Mouse (Mus musculus) kidney, adult 9 months (tissue): ENCODE data around the gene Gm20388.
A peak's percentile ranks its signal among the peaks of the same experiment; 100 is the strongest.

ENCODE experiments used
- DNase-seq: peaks from one replicate; pipeline ENCODE4 v3.0.0; 2022

Gm20388 gene

DNA sequence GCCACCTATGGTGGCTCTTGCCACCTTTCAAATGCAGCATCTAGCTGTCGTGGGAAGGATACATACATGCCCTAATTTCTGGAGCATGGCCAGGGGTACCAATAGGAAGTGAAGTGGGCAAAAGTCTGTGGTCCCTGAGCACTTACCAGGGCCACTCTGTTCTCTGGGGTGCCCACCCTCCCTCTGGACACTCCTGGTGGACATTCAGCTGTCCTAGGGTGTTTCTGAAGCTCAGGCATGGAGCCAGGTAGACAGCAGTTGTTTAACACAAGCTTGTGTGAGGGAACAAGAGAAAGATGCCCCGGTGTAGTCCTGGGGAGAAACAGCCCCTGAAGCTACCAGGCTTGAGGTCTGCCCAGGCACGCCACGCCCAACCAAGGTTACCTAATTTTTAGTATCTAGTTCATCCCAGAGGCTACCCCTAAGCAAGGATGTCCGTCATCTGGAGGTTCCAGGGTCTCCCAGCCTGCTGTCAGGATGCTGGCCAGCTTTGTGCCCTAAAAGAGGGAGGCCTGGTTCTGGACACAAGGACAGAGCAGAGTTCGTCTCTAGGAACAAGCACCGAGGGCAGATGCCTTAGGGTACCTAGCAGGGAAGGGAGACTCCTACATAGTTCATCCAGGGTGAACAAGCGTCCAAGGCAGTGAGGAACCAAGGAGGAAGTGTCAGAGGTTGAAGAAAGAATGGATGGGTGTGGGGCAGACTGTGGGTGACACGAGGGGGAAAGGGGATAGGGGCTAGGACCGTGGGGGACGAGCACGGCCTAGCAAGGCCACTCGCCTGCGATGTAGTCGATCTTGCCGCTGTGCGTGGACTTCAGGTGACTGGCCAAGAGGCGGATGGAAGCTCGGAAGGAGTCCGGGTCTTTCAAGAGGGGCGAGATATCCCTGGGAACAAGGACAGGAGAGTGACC lies 2665.3 kb downstream of the Gm20388 start:
- no peak for DNase-seq

DNA sequence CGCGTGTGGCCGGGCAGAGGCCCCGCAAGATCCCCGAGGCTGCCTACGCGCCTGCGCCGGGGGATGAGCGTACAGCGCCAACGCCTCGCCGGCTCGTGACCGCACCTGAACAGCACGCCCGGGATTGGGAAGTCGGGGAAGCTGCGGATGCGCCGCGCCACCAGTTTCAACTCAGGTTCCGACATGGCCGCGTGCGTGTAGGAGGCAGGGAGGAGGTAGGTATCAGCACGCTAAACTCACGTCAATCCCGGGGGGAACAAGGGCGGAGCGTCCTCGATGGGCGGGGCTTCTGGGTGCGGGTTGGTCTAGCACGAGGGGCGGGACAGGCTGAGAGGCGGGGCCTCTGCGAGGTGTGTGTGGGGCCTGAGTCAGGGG lies 2666.0 kb downstream of the Gm20388 start, which contains the start of gene Aprt:
Gene Aprt (minus strand): TSS at position 262 of the 375 bp plus-strand sequence.
- DNase-seq, result peak; percentile 97

DNA sequence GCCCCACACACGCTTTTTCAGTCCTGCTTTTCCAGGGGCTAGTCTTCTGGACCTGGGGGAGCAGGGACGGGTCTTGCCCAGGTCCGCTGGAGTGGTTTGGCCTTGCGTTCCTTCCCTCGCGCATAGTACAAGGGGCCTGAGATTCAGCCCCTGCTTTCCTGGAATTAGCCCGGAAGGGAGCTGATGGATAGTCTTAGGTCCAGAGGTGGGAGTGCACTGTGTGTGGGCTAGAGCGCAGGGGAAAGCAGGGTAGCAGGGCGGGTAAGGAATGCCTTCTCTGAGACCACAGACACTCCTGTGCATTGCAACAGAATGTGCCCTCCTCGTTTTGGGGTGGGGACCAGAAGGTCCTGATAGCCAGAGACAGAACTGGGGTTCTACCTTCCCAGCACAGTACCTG lies 2666.5 kb downstream of the Gm20388 start:
- no peak for DNase-seq

DNA sequence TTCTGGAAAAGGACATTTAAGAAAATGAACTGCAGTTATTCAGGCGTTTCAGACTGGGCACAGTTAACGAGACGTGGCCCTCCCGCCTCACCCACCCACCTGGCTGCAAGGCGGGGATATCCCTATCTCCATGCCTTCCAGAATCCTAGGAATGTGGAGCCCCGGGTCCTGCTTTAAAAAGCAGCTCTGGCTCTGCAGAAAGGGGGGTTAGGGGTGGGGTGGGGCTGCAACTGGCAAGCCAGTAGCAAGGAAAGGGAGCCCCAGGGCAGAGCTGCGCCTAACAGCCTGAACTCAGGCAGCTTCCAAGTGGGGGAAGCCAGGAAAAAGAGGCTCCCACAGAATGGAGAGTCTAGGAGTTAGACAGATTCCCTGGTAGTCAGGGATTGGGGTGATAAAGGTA lies 2668.6 kb downstream of the Gm20388 start:
- DNase-seq, result no peak

DNA sequence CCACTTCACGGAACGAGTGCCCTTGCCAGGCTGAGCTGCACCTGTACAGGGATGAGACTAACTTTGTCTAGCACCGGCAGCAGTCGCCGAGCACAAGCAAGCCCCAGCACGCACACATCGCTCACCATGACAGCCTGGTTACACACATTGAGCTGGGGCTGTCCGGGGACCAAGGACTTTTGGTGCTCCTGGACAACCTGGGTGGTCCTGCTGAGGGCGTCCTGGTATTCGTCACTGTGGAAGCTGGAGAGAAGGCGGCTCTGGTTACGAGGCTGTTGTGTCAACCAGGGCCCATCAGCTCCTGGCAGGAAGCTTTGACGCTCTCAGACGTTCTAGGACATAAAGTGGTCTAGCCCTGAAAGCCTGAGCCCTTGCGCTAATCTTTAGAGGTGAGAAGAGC lies 2670.3 kb downstream of the Gm20388 start:
- DNase-seq, result no peak

DNA sequence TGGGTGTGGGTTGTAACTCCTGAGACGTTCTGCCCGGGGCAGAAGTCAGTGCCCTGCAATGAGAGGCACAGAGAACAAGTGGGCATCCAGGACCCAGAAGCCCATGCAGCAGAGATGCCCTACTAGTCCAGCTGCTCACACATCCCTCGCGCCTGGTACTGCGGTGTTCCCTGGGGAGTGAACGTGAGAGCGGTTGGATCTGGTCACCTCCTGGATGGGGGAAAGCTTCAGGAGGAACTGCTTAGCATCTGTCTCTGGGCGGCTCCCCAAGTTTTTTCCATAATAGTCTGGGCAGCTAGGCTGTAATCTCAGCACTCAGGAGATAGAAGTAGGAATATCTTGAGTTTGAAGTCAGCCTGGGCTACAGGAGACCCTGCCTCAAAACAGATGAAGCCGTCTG lies 2674.3 kb downstream of the Gm20388 start:
- no peak for DNase-seq

DNA sequence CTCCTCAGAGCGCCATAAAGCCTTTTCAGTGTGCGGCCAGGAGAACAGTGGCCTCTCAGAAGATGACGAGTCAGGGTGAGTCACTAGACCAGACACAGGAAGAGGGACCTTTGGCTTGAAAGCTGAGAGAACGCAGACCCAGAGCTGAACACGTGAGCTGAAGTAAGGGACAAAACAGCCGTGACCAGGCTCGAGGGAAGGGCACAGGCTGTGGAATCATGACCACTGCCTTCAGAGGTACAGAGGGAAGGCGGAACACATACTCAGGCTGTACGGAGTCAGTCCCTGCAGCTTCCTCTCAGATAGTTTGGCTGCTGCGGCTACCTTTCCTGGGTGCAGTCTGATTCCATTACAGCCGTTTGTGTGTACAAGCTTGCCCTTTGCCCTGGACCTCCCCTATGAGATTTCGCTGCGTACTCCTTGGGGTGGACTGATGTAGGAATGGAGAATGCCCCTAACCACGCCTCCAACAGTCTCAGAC lies 2674.8 kb downstream of the Gm20388 start:
- peak; percentile 49 for DNase-seq

DNA sequence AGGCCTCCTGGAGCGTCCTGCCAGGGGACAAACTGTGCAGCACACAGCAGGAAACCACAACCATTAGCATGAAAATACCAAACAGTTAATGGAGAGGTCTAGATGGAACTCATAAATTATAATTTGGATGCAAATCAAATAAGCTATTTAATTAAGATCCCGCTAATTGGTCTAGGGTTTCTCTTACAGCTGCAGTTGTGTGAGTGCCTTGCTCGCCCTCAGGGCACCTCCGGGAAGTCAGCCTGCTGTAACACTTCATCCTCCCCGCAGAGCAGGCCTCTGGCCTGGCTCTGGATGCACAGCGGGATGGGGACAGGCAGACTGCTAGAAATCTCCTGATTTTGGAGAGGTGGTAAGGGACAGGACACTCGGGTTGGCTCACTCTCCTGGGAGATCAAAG lies 2675.5 kb downstream of the Gm20388 start:
- no peak for DNase-seq

DNA sequence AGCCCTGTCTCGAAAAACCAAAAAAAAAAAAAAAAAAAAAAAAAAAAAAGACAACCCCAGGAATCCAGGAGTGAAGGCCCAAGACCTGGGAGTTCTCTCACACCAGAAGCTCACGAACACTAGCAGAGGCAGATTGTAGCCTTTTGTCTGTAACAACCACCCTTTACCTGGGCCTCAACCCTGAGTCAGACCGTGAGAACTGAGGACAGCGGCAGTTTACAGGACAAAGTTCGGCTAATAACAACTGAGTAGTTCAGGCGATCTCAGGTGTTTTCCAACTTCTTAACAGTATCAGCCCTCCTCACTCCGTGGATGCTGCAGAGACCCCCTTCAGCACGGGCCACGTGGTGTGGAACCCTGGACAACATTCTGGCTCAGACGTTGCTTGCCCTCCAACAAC lies 2676.1 kb downstream of the Gm20388 start:
- no peak for DNase-seq

DNA sequence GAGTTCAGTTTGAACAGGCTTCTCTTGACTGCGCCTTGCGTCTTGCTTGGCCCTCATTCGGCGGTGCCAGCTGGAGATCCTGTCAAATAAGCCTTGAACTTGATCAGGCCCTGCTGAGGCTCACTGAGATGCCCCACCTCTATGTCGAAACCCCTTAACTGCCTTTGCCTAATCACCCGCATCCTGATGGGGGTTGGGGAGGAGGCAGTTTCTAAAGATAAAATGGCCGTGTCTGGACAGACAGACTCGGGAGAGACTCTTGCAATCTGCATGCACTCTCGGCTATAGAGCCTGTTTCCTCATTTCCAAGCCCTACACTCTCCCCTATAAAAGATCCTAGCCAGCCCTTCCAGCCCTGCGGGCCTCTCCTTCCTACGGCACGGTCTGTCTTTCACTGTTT lies 2682.6 kb downstream of the Gm20388 start:
- no peak for DNase-seq

DNA sequence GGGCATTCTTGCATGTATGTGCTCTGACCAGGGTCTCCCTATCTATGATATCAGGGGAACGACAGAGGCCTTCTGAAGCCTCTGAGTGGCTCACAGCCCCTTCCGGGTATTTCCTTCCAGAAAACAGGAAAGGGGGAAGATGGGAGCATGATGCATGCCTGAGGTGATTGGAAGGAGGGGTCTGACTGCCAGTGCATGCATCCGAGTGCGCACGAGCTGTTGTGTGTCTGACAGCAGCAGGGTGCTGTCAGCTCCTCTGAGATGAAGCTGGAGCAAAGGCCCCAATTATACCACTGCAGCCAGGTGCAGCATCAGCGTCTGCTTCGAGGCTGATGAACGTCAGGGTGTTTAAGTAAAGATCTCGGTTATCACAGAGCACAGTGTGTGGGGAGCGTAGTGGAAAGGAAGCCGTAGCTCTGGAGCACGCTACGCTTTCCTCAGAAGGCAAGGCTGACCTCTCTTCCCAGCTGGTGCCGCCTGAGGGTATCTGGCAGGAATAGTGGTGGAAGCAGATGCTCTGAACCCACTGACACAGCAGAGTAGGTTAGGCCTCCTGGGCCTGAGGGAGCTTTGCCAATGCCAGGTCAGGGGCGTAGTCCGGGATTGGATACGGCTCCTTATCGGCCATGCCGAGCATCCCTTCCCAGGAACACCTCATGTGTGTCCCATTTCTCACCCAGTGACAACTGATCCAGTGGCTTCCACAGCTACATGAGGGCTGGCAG lies 2683.3 kb downstream of the Gm20388 start:
- DNase-seq, result no peak

DNA sequence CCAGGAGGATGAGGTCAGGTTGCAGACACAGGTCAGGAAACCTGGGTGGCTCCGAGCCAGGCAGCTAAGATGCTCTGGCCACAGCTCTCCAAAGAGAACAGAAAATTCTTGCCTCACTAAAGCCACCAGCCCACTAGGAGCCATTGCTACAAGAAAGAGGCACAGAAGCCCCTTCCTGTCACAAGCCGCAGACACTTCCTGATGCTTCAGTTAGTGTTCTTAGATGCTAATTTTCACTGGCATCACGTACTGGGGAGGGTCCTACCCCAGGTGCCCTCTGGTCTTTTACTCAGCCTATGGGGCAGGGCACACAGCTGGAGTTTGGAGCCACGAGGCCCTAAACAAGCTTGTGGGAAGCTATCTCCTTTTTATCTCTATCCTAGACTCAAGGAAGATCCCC lies 2685.4 kb downstream of the Gm20388 start:
- DNase-seq, result no peak

DNA sequence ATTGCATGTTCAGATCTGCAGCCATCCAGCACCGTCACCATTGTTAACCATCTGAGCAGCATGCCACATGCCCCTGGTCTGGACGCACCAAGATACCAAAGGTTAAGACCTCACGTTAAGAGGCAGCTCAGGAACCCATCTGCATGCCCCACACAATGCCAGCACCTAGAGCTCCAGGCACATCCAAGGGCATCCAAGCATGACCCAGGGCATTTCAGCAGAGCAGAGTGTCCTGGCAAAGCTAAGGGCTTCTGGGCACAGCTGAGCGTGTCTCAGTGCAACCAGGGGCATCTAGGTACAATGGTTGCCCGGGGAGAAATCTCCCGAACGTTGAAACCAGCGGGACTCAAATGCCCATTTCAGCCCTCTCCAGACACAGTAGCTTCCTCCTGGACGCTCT lies 2690.0 kb downstream of the Gm20388 start:
- peak; percentile 90 for DNase-seq

DNA sequence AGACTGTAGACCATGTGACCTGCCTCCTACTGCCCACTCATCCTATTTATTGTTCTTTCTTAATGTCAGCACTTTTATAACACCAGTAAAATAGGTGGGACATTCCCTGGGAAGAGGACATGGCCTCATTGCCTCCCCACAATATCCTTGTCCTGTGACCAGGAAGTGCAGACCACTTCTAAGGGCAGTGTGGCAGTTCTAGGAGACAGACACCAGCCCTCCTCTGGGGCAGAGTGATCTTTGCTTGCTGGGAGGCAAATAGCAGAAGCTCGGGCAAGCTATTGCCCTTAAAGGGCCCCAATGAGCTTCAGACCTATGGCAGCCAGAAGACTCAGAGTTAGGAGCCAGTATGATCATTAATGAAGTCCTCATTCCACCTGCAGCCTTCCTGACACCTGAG lies 2694.0 kb downstream of the Gm20388 start:
- no peak for DNase-seq

DNA sequence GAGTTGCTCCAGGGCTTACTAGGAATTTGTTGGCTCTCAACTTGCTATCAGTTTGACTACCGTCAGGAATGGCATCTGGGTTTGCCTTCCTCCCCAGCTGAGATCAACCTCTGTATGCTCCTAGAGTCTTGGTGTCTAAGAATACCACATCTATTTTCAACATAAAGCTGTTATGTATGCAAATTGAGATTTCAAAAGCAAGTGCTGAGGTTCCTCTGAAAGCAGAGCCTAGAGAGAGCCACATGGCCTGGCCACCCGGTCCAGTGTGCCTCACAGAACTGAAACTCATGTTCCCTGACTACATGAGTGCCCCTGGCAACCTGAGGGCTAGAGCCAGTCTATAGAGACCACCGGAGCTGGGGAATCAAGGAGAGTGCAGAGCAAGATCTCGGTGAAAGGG lies 2694.7 kb downstream of the Gm20388 start:
- no peak for DNase-seq

DNA sequence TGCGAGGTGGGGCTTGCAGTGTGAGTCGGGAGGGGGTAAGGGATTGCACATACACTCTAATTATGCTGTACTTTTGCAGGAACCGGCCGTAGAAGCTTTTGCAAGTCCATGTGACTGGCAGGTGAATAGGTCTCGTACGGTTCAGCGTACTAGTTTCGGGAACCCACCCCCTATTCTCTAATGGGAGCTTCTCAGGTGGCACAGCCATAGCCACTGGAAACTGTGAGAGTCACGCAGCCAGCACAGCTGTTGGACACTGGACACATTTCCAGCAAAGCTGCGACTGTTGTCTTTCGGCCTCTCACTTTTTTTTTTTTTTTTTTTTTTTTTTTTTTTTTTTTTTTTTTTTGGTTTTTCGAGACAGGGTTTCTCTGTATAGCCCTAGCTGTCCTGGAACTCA lies 2696.2 kb downstream of the Gm20388 start:
- DNase-seq, result no peak

DNA sequence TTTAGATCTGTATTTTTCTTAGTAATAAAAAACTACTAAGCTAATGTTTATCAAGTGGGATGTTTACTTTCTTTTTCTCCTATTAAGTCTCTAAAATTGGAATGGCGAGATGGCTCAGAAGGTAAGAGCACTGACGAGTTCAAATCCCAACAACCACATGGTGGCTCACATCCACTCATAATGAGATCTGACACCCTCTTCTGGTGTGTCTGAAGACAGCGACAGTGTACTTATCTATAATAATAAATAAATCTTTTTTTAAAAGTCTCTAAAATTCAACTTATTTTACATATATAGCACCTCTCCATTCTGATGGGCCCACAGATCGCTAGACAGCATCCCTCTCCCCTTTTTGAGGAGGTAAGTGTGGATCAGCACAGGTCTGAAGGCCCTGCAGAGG lies 2699.6 kb downstream of the Gm20388 start:
- DNase-seq, result no peak

DNA sequence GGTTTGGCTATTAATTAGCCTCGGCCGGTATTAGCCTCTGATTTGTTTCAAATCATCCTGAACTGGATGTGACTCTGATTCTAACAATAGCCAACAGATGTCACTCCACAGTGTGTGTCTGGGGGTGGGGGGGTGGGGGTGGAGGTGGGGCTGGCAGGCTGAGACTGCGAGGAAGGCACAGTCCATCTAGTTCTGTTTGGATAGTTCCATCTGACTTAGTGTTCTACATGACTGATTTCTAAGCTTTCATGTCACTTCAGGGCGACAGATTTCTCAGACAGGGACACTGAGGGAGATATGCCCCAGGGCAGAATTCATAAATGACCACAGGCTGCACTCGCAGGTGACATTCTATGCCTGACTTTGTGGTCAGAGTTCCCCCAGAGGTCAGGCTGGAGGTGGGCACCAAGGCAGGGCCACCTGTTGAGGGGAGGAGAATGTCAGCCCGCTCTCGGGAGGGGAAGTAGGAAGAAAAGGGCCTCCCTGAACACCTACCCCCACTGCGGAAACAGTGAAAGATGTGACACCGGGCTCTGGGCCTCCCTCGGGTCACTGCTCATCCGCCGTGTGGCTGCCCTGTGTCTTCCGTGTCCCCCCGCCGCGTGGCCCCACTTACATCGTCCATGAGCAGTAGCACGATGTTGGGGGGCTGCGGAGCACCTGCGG lies 2700.1 kb downstream of the Gm20388 start:
- peak; percentile 62 for DNase-seq

DNA sequence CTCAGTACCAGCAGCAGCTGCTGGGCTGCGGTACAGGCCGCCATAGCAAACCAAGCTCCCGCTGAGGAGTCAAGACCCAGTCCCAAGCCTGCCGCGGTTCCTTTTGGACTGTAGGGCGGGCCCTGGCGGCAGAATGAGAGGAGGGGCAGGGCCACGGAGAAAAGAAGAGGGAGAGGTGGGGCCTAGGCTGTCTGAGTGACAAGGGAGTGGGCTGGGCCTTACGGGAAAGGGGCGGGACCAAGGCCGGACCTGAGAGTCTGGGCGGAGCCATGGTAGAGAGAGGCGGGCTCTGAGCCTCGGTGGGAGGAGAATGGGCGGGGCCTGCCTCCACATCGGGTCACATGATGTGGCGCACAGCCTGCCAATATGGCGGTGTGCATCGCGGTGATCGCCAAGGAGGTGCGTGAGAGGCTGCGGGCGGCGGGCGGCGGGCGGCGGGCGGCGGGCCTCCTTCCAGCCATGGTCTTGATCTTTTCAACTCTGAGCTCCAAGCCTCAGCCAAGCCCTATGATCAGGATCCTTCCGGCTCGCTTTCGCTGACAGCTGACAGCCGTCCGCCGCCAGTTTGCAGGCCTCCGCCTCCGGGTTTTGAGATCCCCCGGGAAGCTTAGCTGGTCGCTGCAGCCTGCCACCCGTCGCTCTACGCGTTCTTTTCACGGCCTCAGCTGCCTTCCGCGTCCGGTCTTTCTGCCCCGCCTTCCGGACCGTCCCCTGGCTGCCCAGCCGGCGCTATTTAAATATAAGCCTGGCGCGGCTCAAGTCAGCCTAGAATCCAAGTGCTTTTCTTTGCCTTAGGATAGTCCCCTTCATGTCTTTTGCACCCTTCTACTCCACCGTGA lies 2700.9 kb downstream of the Gm20388 start, which contains the start of the genes Galns and Trappc2l:
Gene Galns (minus strand): TSS at position 169 of the 839 bp plus-strand sequence.
Gene Trappc2l (plus strand): TSS at position 346 of the 839 bp plus-strand sequence.
- DNase-seq, result peak; percentile 98

DNA sequence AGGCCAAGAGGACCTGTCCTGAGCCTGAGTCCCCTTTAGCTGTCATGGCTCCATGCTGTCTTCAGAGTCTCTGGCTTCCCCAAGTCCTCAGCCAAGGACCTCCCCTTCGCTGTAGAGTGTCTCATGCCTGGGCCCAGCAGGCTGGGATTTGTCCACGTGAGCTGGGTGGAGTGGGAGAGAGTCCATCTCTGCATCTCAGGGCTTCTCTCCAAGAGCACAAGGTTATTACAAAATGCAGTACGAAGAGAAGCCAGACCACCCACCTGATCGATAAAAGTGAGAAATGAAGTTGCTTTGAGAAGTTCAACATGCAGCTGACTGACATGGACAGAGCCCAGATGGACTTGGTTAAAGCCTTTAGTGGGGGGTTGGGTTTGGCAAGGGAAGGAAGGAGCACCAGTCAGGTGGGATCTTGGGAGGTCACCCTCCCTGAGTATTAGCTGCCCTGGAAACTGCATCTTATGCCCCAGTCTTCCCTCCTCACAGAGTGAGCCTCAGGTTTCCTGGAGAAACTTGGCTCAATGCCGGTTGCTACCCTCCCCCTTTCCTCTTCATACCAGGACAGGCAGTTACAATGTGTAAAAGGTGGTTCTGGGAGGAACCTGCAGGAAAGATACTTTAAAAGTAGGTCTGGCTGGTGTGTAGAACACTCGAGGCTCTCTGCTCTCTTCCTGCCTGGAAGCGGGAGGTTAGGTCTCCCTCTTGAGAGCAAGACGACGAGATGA lies 2705.7 kb downstream of the Gm20388 start:
- no peak for DNase-seq

DNA sequence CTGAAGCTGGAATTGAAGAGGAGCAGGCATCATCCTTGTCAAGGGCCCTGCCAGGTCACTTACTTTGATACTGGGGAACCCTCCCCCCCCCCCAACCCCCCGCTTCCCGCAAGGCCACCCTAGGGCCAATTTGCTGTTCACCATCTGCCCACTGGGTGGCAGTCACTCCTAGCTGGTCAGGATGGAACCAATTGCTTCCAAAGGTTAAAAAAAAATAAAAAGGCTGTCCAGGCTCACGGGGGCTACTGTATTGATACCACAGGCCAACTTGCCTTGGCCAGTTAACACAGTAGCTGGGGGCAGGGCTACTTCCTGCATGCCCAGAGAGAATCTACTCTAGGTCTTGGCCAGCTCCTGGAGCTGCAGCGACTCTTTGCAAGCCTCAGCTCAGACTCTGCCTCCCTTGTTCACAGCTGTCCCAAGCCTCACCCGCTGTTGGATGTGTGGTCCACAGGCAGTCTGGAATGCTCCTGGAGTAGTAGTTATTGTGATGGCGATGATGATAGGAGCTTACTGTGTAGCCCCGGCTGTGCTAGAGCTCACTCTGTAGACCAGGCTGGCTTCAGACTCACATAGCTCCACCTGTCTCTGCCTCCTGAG lies 2707.4 kb downstream of the Gm20388 start:
- DNase-seq, result peak; percentile 87
